Mouse (Mus musculus) lung, postnatal 25 days (tissue): ENCODE results near the gene Abi2.
"Not testable (repeated sequence)": the region's sequence is repeated elsewhere in the genome, so short reads cannot be mapped to it uniquely, and the experiment has no call there.

Experiments used
- DNase-seq: peaks from one replicate; pipeline ENCODE4 v3.0.0; 2022; ENCODE audit warnings: low spot score

Gene Abi2

DNA sequence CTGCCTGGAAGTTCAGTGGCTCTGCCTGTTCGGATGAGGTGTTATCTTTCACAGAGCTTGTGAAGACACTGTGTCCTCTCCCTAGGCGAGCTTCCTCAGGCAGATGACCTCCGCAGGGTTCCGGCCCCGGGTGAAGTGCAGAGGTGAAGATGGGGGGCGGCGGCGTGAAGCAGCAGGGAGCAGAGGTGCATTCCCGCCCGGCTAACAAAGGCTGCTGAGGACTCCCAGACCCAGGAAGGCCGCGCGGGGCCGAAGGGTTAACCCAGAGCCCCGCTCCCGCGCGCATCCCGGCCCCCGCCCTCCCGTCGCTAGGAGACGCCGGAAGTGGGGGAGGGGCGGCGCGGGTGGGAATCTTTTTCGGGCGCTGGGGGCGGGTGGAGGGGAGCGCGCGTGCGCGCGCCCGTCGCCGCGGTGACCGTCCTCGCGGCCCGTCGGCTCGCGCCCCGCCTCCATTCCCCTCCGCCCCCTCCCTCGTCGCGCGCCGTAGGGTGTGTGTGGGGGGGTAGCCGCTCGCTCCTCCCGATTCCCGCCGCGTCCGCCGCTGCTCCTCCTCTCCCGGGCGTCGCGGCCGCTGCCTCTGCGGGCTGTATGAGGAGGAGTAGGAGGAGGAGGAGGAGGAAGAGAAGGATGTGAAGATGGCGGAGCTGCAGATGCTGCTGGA lies at the start of gene Abi2:
Gene Abi2, plus strand, starts transcription at position 452 of the 661 bp plus-strand sequence.
- DNase-seq = peak; percentile 90

DNA sequence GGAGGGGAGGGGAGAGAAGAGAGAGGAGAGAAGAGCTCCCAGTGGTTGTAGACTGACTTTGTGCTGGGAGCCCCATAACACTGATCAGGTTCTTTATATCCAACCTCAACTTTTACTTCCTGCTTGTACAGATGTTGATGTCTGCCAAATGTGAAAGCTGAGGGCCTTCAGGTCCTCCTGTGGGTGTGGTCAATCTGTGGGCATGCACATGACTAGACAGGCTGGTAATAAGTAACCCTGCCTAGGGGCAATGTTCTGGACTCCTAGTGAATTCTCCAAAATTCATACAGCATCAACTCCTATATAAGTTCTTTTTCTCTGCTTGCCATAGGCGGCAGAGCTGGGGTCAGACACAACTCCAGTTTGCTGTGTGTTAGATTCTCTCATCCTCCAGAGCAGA lies 47.8 kb upstream of the Abi2 start:
- DNase-seq = no peak

DNA sequence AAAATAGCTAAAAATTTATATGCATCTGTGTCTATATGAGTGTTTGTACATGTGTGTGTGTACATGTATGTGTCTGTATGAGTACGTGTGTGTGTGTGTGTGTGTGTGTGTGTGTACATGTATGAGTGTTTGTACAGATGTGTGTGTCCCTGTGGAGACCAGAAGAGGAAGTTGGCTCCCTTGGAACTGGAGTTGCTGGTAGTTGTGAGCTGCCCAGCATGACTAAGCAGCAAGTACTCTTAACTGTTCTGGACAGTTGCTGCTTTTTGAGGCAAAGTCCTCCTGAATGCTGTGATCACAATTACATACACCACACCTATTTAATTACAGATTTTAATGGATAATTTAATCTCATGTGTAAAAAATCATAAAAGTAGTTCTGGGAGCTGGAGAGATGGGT lies 32.9 kb upstream of the Abi2 start:
- DNase-seq = no peak

DNA sequence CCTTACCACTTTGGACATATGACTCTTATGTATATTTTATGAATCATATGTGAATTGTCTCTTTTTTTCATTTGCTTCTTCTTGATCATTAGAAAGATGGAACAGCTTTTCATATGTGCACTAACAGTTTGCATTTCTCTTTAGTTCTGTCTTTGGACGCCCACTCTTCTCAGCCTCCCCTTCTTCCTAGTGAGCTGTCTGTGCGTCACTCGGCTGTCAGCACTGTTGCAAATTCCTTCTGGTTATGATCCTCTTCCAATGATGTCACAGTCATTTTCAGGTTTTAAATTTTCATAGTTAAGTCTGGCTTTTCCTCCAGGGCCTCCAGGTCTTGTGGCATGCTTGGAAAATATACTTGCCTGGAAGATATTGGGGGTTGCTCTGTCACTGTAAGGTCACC lies 27.5 kb upstream of the Abi2 start:
- no peak for DNase-seq

DNA sequence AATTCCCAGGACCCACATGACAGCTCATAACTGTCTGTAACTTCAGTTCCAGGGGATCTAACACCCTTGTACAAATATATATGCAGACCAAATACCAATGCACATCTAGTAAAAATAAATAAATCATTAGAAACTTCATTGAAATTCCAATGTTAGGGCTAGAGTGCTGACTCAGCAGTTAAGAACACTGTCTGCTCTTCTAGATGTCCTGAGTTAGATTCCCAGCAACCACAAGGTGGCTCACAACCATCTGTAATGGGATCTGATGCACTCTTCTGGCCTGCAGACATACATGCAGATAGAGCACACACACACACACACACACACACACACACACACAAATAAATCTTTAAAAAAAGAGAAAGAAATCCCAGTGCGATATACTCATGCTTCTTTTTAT lies 4.6 kb upstream of the Abi2 start:
- DNase-seq = peak; percentile 21

DNA sequence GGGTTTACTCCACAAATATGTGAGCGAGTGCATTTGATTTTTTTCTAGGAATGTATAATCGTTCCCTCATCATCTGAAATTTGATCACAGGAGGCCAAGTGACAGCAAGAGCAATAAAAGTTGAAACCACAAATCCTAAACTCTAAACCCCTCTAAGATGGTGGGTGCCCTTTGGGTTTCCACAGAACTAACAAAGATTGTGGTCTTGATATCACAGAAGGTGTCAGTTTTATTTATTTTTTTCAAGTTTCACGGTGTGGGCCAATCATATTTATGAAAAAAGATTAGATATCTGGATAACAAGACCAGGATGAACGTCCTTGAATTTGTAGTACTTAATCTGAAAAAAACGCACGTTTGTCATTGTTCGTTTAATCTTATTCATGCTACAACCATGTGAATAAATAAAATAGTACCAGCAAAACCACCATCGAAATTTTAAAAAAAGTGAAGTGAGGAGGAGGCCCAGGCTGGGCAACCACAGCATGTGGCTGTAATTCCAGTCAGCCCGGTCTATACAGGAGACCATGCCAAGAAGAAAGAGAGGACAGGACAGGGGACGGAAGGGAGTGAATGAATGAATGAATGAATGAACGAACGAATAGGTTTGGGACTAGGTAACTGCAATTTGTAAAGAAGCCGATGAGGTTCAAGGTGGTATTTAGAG lies 785 bp upstream of the Abi2 start:
- DNase-seq = no peak

DNA sequence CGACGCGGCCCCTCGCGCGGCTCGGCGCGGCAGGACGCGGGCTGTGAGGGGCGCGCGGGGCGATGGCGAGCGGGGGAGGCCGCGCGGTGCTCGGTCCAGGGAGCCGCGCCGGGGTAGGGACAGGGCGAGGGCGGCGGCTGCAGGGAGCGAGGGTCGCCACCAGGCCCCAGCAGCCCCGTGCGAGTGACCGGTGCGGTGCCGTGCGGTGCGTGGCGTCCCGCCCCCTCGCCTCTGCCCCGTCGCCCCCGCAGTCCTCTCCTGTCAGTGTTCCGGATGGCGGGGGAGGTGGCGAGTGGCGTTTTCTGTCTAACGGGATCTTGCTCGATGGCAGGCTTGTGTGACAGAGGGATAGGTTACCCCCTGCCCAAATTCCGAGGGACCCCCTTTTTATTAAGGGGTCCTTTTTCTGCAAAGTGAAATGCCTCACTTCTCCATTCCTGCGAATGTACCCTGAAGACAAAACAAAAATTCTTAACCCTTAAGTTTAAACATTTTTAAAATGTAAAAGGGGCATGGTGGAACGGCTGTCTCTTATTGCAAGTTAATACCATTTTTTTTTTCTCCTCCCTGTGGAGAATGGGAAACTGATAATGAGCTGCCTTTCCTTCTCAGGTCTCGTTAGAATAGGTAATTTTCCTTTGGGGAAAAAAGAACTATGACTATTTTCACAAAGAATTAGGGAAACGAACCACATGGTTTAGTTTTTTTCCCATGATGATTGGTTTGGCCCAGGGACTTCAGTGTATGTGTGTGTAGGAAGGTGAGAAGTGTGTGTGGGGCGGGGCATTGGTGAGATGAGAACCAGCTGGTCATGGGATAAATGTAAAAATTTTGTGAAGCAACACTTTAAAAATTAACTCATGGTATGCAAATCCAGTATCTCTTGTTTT lies 754 bp downstream of the Abi2 start:
- DNase-seq = peak; percentile 2

DNA sequence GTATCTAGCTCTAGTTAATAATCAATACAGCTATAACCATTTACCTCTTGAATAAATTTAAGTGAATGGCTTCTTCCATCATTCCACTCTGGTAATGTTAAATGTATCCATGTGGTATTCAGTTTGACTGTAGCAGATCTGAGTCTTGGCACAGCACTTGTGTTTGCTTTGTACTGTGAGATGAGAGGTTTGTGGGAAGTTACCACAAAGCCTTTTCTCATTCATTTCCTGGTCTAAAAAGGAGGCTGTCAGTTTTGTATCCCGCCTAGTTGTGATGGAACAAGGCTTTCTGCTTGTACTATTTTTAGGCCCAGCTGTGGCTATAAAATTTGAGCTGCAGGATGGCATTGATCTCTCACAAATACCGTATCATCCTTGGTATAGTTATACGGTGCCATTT lies 7.3 kb downstream of the Abi2 start:
- peak; percentile 4 for DNase-seq

DNA sequence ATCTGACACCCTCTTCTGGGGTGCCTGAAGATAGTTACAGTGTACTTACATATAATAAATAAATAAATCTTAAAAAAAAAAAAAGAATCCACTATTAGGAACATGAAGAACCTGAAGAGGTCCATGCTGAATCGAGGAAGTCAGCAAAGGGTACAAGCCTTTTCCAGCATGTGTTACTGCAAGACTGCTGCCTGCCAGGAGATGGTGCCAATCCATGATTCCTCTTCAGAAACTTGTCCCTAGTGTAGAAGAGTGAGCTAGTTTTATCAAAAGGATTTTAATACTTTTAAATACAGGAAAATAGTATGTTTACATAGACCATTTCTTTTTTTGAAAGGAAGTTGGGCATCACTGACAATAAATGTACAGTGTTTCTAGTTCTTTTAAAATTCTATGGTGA lies 14.5 kb downstream of the Abi2 start:
- no peak for DNase-seq

DNA sequence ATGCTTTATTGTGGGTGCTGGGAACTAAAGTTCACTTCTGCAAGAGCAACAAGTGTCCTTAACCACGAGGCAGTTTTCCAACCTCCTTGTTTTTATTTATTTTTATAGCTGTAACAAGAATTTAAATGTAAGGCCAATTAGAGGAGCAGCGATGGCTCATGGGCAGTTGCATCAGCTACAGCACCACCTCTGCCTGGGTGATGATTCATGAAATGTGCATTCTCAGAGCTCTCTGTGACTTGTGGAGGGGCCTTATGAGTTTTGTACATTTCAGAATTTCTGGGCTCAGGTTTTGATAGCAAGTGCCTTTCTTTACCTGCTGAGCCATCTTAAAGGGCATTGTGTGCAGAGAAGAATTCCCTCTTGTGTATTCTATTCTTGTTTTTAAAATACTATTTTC lies 18.9 kb downstream of the Abi2 start:
- no peak for DNase-seq

DNA sequence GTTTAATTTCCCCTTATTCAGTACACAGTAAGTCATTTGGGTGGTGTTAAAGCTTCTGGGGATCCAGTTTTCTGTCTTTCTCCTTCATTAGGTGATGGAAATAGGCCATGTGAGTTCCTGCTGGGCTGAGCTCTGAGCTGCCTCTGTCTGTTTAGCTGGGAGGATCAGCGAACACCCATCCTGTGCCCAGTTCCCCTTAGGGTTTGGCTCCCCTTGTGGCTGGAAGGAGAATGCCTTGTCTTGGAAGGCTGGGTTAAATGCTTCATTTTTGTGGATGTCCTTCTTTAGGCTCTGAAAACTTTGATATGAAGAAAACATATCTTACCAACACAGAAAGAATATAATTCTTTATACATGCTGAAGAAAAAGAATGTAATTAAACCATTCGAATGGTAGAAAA lies 19.5 kb downstream of the Abi2 start:
- DNase-seq = peak; percentile 34

DNA sequence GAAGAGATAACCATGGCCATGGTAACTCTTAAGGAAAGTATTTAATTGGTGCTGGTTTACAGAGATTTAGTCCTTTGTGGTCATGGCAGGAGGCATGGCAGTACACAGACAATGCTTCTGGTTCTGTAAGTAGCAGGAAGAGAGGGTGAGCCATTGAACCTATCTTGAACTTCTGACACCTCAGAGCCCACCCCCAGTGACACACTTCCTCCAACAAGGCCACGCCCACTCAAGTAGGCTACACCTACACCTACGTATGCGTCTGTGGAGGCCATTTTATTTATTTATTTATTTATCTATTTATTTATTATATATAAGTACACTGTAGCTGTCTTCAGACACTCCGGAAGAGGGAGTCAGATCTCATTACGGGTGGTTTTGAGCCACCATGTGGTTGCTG lies 22.1 kb downstream of the Abi2 start:
- no peak for DNase-seq

DNA sequence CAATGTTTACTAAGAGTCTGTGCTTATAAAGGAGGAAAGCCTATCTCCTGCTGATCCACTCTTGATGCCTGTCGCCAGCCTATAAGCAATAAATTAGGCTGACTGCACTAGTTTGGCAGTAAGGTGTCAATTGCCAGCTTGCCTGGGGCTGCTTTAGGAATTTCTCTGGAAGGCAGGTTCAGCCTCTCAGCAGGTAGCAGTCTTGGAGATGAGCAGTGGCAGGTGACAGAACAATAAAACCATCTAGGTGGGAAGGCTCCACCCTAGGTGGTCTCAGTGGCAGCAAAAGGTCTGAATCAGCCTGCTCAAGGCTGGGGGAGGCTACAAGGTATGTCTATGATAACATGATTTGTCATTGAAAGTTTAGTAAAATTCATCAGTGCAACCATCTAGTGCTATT lies 23.1 kb downstream of the Abi2 start:
- no peak for DNase-seq

DNA sequence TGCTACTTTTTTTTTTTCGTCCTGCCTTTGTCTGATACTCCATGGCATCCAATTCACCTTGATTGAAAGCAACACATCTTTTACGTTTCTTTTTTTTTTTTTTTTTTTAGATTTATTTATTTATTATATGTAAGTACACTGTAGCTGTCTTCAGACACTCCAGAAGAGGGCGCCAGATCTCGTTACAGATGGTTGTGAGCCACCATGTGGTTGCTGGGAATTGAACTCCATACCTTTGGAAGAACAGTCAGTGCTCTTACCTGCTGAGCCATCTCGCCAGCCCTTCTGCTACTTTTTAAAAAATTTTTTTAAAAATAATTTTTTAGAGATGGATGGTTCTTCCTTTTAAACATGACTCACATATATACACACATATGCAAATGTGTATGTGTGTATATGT lies 32.0 kb downstream of the Abi2 start:
- DNase-seq = not testable (repeated sequence)

DNA sequence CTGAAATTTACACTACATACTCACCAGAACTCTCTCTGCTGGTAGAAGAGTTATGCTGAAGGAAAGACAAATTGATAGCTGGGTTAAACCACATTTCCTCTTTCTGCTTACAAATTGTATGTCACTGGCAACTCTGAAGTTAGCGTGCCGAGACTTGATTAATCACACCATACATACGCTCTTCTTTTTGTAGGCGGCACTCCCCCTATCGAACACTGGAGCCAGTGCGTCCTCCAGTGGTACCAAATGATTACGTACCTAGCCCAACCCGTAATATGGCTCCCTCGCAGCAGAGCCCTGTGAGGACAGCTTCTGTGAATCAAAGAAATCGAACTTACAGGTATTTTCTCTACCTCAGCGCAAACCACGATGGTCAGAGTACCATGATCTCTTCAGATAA lies 37.6 kb downstream of the Abi2 start:
- DNase-seq = peak; percentile 1

DNA sequence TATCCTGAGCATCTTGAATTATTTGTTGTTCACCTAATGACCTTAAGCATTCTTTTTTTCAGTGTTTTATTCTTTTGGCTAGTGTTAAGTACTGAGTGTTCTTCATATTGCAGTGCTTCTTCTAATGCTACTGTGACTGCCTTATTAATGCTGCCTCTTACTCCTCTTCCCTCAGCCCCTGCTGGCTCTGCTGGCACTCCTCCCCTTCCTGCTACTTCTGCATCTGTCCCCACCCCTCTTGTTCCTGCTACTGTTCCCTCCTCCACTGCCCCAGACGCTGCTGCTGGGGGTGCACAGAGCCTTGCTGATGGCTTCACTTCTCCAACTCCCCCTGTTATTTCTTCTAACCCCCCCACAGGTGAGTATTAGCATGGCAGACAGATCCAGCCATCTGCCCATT lies 40.5 kb downstream of the Abi2 start:
- no peak for DNase-seq

DNA sequence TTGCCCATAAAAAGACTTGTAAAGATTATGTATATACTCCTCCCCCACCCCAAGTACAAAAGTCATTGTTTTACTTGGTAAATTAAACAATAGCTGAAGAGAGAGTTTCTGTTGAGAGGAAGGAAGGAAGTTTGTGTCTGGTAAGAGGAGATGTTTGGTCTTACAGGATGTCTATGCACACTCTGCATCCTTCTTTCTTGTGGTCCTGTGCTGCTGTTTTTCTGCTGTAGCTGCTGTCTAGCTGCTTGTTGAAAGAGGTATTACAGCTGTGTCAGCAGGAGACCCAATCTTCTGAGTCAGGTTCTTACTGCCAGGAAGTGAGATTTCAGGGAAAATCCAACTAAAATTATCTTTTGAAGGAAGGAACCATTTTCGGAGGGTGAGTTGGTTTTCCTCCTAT lies 51.2 kb downstream of the Abi2 start:
- no peak for DNase-seq

DNA sequence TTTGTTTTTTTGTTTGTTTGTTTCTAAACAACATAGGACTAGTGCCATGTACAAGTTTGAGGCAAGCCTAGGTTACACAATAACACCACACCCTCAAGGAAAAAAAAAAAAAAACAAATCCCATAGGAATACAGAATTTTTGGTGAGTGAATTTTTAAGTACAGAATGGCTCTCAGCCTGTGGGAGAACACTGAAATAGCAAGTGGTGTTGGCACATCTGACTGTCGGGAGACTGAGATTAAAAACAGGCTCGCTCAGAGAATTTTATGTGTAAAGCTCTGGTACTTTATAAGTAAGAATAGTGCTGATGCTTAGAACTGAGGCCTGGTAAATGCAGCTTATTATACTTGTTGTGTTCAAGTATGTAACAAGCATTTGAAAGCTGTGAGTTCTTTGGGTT lies 60.1 kb downstream of the Abi2 start:
- no peak for DNase-seq

DNA sequence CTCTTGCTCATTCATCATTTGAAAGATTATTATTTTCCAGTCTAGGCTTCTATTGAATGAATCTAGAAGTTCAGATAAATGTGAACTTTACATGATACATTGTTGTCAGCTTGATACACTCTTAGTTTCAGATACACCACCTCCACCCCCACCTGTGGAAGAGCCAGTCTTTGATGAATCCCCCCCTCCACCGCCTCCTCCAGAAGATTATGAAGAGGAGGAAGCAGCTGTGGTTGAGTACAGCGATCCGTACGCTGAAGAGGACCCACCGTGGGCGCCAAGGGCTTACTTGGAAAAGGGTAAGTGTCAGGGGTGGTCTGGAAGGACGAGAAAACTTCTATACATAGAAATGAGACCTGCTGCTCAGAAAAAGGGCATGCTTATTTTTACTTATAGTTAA lies 61.1 kb downstream of the Abi2 start:
- DNase-seq = no peak

DNA sequence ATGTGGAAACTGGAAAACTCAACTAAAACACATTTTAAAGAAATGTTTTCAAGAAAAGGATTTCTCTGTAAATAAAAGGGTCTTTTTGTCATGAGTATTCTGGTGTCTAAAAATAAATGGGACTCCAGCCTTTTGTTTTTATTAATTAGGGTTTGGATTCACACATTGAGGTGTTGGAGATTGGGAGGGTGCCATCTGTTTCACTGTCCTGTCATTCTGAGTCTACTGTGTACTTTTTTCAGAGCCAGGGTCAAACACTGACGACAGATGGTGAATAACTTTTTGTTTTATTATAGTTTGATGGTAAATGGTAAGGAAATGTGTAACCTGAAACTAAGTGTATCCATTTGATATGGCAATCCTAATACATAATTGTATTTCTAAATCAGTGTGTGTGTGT lies 72.1 kb downstream of the Abi2 start:
- DNase-seq = no peak

DNA sequence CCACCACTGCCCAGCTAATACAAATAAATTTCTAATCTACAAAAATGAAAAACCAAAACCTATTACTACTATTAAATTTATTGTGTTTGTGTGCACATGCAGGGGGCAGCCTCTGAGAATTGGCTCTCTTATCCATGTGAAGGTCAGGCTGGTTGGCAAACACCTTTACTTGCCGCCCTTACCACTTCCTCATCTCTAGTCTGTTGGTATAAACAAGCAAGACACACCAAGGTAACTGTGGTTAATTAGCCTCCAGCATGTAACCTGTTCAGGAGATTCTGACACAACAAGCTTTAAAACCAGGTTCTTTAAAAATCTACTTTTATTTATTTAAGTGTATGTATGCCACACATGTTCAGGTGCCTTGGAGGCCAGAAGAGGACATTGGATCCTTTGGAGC lies 73.5 kb downstream of the Abi2 start:
- peak; percentile 9 for DNase-seq

DNA sequence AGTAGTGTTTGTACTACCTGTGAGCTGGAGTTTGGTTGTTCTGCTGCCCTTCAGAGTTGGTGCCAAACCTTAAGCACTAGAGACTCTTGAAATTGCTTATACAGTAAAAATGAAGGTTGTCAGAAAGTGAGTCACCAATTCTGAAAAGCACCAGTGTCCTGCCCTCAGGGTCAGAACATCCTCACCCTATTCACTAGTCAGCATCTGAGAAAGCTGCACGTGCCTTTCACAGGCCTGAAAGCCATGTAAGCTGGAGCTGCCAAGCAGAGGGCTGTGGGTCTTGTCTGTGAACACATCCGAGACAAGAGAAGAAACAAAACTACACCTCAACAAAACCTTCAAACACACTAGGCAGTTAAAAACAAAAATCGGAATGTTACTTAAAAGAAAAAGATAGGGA lies 76.2 kb downstream of the Abi2 start:
- DNase-seq = no peak

DNA sequence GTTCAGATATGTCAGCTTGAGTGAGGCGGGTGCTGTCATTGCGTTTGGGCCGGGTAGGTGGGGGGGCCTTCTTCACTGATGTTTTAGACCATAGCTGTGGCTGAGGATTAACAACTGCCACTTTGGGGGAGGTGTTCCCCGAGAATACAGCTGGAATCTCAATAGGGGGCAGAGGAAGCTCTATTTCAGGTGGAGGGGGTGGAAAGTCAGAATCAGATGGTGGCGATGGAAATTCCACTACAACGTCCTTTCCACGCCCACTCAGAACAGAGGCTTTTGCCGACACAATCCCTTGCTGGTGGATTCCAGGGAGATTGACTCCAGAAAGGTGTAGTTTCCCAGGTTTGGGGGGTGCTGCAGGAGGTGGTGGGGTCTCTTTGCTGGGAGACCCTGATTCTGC lies 79.2 kb downstream of the Abi2 start:
- DNase-seq = no peak
